Mouse (Mus musculus): ENCODE measurements around the gene Mrvi1.

GRCm38 (mm10) chr7:110965387-110965786 is 16.9 kb downstream of the Mrvi1 start:
- TF ChIP-seq CTCF (conservative IDR thresholded peaks at IDR 0.05; ENCODE audit: insufficient read depth, insufficient read length, low read depth, low read length) = no peak
- TF ChIP-seq POLR2A (IDR thresholded peaks at IDR 0.05; ENCODE audit: low read depth, low read length) = no peak
